Mouse (Mus musculus) ovary, adult 18-20 months (tissue): ENCODE measurements around the gene Gm3476.
"Not testable (repeated sequence)": the region's sequence is repeated elsewhere in the genome, so short reads cannot be mapped to it uniquely, and the experiment has no call there.

Experiments used
- DNase-seq: peaks from one replicate; pipeline ENCODE4 v3.0.0; 2022; ENCODE audit warnings: low spot score, mixed read lengths

The Gm3476 gene

DNA sequence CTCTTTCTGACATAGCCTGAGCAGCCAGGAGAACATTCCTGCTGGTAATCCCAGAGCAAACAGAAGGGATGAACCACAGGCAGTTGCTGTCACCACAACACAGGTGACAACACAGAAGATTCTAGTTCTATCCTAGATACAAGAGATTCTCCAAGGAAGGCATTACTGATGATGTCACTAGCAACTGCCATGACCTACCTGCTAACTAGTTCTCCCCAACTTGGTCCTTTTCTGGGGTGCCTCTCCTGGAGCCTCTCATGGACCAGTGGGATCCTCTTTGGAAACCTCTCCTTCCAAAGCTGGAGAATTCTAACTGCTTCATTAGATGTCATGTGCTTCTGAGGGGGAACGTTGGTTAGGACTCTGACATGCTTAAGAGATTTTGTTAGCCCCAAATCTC lies at the start of gene Gm3476:
Gene Gm3476 (minus strand): TSS at position 101 of the 400 bp plus-strand sequence.
- not testable (repeated sequence) for DNase-seq

- DNase-seq, result not testable (repeated sequence)
Observed at GRCm38 (mm10) chr14:6163538-6163937, 37.9 kb upstream of the Gm3476 start.

GRCm38 (mm10) chr14:6161085-6161484 lies 35.5 kb upstream of the Gm3476 start:
- not testable (repeated sequence) for DNase-seq

DNA sequence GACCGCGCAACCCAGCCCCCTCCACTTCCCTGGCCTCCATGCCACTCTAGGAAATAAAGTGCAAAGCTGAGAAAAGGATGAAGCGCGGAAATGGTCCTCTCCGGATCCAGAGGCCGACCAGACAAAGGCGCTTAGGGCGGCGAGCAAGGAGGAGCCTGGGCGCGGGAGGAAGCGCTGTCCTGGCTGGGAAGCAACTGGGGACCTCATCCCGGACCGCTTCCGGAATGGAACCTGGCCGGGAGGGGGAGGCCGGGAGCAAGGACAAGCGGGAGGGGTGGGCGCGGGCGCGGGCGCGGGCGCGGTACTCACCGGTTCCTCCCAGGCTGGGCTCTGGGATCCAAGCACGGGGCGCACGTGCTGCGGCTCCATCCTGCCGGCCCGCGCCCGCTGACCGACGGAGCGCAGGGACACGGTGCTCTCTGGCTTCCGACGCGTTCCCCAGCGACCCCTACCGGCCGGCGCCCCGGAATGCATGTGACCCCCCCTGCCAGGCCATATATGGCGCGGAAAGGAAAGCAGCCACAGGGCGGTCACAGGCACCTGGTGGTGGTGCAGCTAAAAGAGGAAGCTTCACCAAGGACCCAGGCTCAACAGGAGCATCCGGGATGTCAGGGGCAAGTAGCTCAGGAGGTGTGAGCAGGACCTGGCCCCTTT lies 17.2 kb downstream of the Gm3476 start, which contains the start of gene Gm3468:
Gene Gm3468 (minus strand): TSS at position 394 of the 654 bp plus-strand sequence.
- DNase-seq, result peak; percentile 1

DNA sequence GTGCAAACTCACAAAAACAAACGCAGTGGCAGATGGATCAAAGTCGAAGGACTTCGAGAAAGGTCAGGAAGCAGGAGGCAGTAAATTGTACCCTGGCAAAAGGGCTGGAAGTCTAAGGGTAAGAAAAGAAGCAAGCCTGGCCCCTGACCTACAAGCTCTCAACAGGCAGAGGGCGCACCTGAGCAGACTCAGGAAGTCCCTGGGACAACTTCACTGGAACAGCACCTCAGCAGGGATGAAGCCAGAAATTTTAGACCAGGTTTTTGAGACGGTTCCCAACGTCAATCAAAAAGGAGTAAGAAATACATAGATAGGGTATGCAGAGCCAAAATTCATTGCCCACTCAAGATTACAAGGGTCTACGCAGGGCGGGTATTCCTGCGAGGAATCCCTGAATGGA lies 18.1 kb downstream of the Gm3476 start:
- not testable (repeated sequence) for DNase-seq

DNA sequence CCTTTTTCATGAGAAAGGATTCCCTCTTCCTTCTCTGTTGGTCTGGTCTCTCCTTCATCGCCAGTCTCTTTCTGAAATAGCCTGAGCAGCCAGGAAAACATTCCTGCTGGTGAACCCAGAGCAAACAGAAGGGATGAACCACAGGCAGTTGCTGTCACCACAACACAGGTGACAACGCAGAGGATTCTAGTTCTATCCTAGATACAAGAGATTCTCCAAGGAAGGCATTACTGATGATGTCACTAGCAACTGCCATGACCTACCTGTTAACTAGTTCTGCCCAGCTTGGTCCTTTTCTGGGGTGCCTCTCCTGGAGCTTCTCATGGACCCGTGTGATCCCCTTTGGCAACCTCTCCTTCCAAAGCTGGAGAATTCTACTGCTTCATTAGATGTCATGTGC lies 31.8 kb downstream of the Gm3476 start, which contains the start of gene Gm8206:
Gene Gm8206 (minus strand): TSS at position 101 of the 400 bp plus-strand sequence.
- DNase-seq, result not testable (repeated sequence)

DNA sequence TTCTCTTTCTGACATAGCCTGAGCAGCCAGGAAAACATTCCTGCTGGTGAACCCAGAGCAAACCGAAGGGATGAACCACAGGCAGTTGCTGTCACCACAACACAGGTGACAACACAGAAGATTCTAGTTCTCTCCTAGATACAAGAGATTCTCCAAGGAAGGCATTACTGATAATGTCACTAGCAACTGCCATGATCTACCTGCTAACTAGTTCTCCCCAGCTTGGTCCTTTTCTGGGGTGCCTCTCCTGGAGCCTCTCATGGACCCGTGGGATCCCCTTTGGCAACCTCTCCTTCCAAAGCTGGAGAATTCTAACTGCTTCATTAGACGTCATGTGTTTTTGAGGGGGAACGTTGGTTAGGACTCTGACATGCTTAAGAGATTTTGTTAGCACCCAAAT lies 67.4 kb downstream of the Gm3476 start, which contains the start of gene Gm6337:
Gene Gm6337 (minus strand): TSS at position 101 of the 400 bp plus-strand sequence.
- not testable (repeated sequence) for DNase-seq
